In genomic region chr19:57713138-57713537, GRCm38 (mm10) we compare ENCODE assay signal across 16 mouse cellular contexts.
A peak's percentile ranks its signal among the peaks of the same experiment; 100 is the strongest.
DNase-seq lines count a peak whose midpoint lies in the region; ATAC-seq and TF ChIP-seq lines count a peak whose summit lies in the region.
"Had no signal": no experiment of that assay in that cellular context is flagged by ENCODE, and none has a peak within 500 bp of the region (broad histone marks: within the 10 kb centered on the region; RNA-seq: fewer than 3 reads in every experiment).

No protein-coding gene starts in this region.

- WGBS in forebrain, embryonic 16.5 days = 60% methylated on average over 5 of the region's 5 CpGs
- WGBS in forebrain, embryonic 13.5 days = 78% methylated on average over 5 of the region's 5 CpGs
- 77% methylated on average over 5 of the region's 5 CpGs for WGBS in kidney, embryonic 14.5 days
- 32% methylated on average over 5 of the region's 5 CpGs for WGBS in lung, adult 2 months
- WGBS in midbrain, embryonic 14.5 days = 77% methylated on average over 5 of the region's 5 CpGs

- peaks cover 8% of the 10 kb centered on the region for H3K4me1 ChIP-seq in forebrain, embryonic 16.5 days (replicated peaks; ENCODE audit: control insufficient read depth, insufficient read depth, low read length)
- H3K4me1 ChIP-seq in forebrain, embryonic 13.5 days = no peaks in the 10 kb centered on the region
- no peaks in the 10 kb centered on the region for H3K4me1 ChIP-seq in kidney, embryonic 14.5 days (ENCODE audit: control insufficient read depth, insufficient read depth, low read length)
- no peaks in the 10 kb centered on the region for H3K4me1 ChIP-seq in lung, adult 2 months (ENCODE audit: control insufficient read depth, insufficient read depth, low read length)
- no peaks in the 10 kb centered on the region for H3K4me1 ChIP-seq in midbrain, embryonic 14.5 days (ENCODE audit: control insufficient read depth, insufficient read depth, low read length)
- H3K4me1 ChIP-seq: heart, embryonic 13.5 days; hindbrain, embryonic 15.5 days; liver, embryonic 13.5 days had no signal

- no peak overlapping the region; the same call in 1 of the 2 replicates for H3K27ac ChIP-seq in forebrain, embryonic 16.5 days (ENCODE audit: low read length)
- no peak overlapping the region for H3K27ac ChIP-seq in forebrain, embryonic 13.5 days
- no peak overlapping the region for H3K27ac ChIP-seq in kidney, embryonic 14.5 days (ENCODE audit: low read depth, low read length)
- no peak overlapping the region for H3K27ac ChIP-seq in midbrain, embryonic 14.5 days (replicated peaks; ENCODE audit: low read depth, low read length)
- H3K27ac ChIP-seq: heart, embryonic 13.5 days; hindbrain, embryonic 15.5 days; liver, embryonic 13.5 days; midbrain, embryonic 10.5 days had no signal

- no peak overlapping the region for H3K4me2 ChIP-seq in forebrain, embryonic 16.5 days (ENCODE audit: low read length)
- no peak overlapping the region for H3K4me2 ChIP-seq in forebrain, embryonic 13.5 days
- H3K4me2 ChIP-seq in kidney, embryonic 14.5 days (replicated peaks; ENCODE audit: low read depth, low read length) = no peak overlapping the region
- no peak overlapping the region for H3K4me2 ChIP-seq in midbrain, embryonic 14.5 days (ENCODE audit: low read length)
- H3K4me2 ChIP-seq: heart, embryonic 13.5 days; hindbrain, embryonic 15.5 days; liver, embryonic 13.5 days had no signal

- no peak overlapping the region for H3K4me3 ChIP-seq in forebrain, embryonic 16.5 days (replicated peaks; ENCODE audit: low read length)
- no peak overlapping the region for H3K4me3 ChIP-seq in forebrain, embryonic 13.5 days
- H3K4me3 ChIP-seq in kidney, embryonic 14.5 days (ENCODE audit: low read length) = no peak overlapping the region
- H3K4me3 ChIP-seq in lung, adult 2 months (replicated peaks; ENCODE audit: extremely low read depth, low read depth, low read length) = no peak overlapping the region
- H3K4me3 ChIP-seq in midbrain, embryonic 14.5 days (replicated peaks; ENCODE audit: low read depth, low read length) = no peak overlapping the region
- H3K4me3 ChIP-seq: heart, embryonic 13.5 days; hindbrain, embryonic 15.5 days; liver, embryonic 13.5 days; midbrain, embryonic 10.5 days; myocyte had no signal

- DNase-seq in kidney, postnatal 36 days = peak; percentile 4 to 24
- peak; percentile 12 for DNase-seq in lung, adult 2 months
- no peak for DNase-seq in T-cell, adult 2 months (ENCODE audit: low spot score)
- no peak for DNase-seq in midbrain, embryonic 14.5 days
- DNase-seq: cerebellum, adult 11-12 months; embryo, embryonic 11 days; liver, embryonic 13.5 days; right cerebral cortex, postnatal 25 days; thymus, postnatal 25 days had no signal

- H3K9ac ChIP-seq in forebrain, embryonic 16.5 days (replicated peaks; ENCODE audit: low read depth, low read length) = no peak overlapping the region
- no peak overlapping the region for H3K9ac ChIP-seq in forebrain, embryonic 13.5 days
- H3K9ac ChIP-seq in kidney, embryonic 14.5 days (ENCODE audit: low read depth, low read length) = no peak overlapping the region
- no peak overlapping the region for H3K9ac ChIP-seq in midbrain, embryonic 14.5 days (replicated peaks; ENCODE audit: low read length)
- H3K9ac ChIP-seq: heart, embryonic 13.5 days; hindbrain, embryonic 15.5 days; liver, embryonic 13.5 days had no signal

- no peak for TF ChIP-seq CTCF in lung, adult 2 months (IDR thresholded peaks at IDR 0.05; ENCODE audit: insufficient read depth, low read length)

- H3K27me3 ChIP-seq in forebrain, embryonic 16.5 days (replicated peaks; ENCODE audit: control insufficient read depth, insufficient read depth, low read length) = no peaks in the 10 kb centered on the region
- H3K27me3 ChIP-seq in forebrain, embryonic 13.5 days = no peaks in the 10 kb centered on the region
- H3K27me3 ChIP-seq in kidney, embryonic 14.5 days (ENCODE audit: control insufficient read depth, insufficient read depth, low read length) = no peaks in the 10 kb centered on the region
- H3K27me3 ChIP-seq in midbrain, embryonic 14.5 days (ENCODE audit: control insufficient read depth, insufficient read depth, low read length) = no peaks in the 10 kb centered on the region
- H3K27me3 ChIP-seq: heart, embryonic 13.5 days; hindbrain, embryonic 15.5 days; liver, embryonic 13.5 days had no signal

- H3K9me3 ChIP-seq in forebrain, embryonic 16.5 days (ENCODE audit: control insufficient read depth, low read length) = no peaks in the 10 kb centered on the region
- no peaks in the 10 kb centered on the region for H3K9me3 ChIP-seq in forebrain, embryonic 13.5 days (replicated peaks)
- no peaks in the 10 kb centered on the region for H3K9me3 ChIP-seq in kidney, embryonic 14.5 days (ENCODE audit: control insufficient read depth, low read length)
- no peaks in the 10 kb centered on the region for H3K9me3 ChIP-seq in midbrain, embryonic 14.5 days (ENCODE audit: control insufficient read depth, low read length)
- H3K9me3 ChIP-seq: heart, embryonic 13.5 days; hindbrain, embryonic 15.5 days; liver, embryonic 13.5 days; midbrain, embryonic 10.5 days had no signal

- TF ChIP-seq POLR2A in lung, adult 2 months (IDR thresholded peaks at IDR 0.05; ENCODE audit: borderline replicate concordance, extremely low read depth, low read depth, low read length) = no peak

- ATAC-seq in forebrain, embryonic 16.5 days = peak; percentile 36; the same call in 1 of the 2 replicates
- ATAC-seq in forebrain, embryonic 13.5 days = no peak
- ATAC-seq in kidney, embryonic 14.5 days (ENCODE audit: low FRiP score, low TSS enrichment) = no peak
- no peak for ATAC-seq in midbrain, embryonic 14.5 days (ENCODE audit: low FRiP score, low TSS enrichment)

- H3K36me3 ChIP-seq in forebrain, embryonic 16.5 days (ENCODE audit: control insufficient read depth, insufficient read depth) = peaks cover 5% of the 10 kb centered on the region; the same call in 1 of the 2 replicates
- peaks cover 29% of the 10 kb centered on the region for H3K36me3 ChIP-seq in forebrain, embryonic 13.5 days (ENCODE audit: poor library complexity, severe bottlenecking)
- peaks cover 28% of the 10 kb centered on the region for H3K36me3 ChIP-seq in kidney, embryonic 14.5 days (ENCODE audit: control insufficient read depth, insufficient read depth, low read length)
- H3K36me3 ChIP-seq in midbrain, embryonic 14.5 days (ENCODE audit: control insufficient read depth, insufficient read depth, low read length) = peaks cover 27% of the 10 kb centered on the region
- H3K36me3 ChIP-seq: liver, embryonic 13.5 days had no signal

Comparison
In these comparisons a context has a peak if more than half of its experiments do, and no peak if none do; other contexts are left out.
1. DNase-seq: peak in kidney, postnatal 36 days (2 of 2) and lung, adult 2 months (single experiment); none in T-cell, adult 2 months (single experiment) and midbrain, embryonic 14.5 days (single experiment).